Mouse (Mus musculus): ENCODE measurements around the gene Ndufv1. TPM values are rescaled to one million over a fixed set of nuclear protein-coding genes. Genes with fewer than 3 reads are reported as not detected.
"Not testable (repeated sequence)": the region's sequence is repeated elsewhere in the genome, so short reads cannot be mapped to it uniquely, and the experiment has no call there.

The Ndufv1 gene
- total and polyA plus RNA-seq, 2 experiments from 2014 or later: 137 to 271 TPM

DNA sequence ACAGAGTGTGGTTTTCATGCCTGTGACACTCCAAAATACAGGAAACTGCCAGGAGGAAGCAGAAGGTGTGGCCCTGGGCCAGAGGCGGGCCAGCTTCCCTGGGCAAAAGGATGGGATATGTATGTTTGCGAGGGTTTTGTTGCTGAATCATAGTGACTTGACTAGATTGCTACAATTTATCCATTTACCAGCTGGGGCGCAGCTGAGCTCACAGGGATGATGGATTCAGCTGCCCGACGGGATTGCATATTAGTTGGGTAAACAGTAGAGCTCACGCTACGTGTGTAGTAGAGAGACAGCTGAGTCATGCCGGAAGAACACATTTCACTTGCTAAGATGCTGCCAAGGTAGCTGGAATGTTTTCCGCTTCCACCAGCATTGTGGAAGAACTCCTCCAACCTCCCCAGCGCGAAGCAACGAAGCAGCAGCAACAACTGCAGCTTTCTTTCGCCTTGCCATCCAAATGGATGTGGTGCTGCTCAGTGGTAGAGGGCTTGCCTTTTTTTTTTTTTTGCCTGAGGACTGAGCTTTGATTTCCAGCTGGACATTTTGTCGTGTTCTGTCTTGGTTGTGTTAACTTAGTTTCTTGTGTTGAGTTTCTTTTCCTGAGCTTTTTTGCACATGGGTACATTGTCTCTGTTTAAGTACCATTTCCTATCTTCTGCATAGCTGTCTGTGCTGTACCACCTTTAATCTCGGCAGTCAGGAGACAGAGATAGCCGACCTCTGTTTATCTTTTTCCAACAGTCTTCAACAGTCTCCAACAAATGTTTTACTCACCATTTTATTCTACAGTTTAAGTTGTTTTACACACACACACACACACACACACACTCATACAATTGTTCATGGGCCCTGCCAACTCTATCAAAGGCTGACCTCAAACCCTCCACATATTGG is 33.6 kb upstream of the Ndufv1 start, which contains the start of gene Gstp2:
TSS of gene Gstp2 (minus strand) at position 58 of the 900 bp plus-strand sequence.
- no peaks in the 10 kb centered on the region for H3K4me1 ChIP-seq (ENCODE audit: insufficient read depth, low read length)
- H3K4me2 ChIP-seq (ENCODE audit: low read depth, low read length, poor library complexity, severe bottlenecking): peak within 1 kb of the TSS; percentile 15; the same call in 1 of the 2 replicates
- DNase-seq (ENCODE audit: low spot score) (peak; percentile 80), ATAC-seq (ENCODE audit: low FRiP score) (peak; percentile 34; the same call in 1 of the 2 replicates)
- no peak within 1 kb of the TSS for H3K9ac ChIP-seq (replicated peaks; ENCODE audit: low read length, poor library complexity, severe bottlenecking)
- WGBS: 54% methylated on average over 16 of the region's 16 CpGs
- no peaks in the 10 kb centered on the region for H3K36me3 ChIP-seq (ENCODE audit: insufficient read depth, low read length)
- no peak within 1 kb of the TSS for H3K4me3 ChIP-seq (ENCODE audit: low read depth, low read length)
- peak; percentile 65 for TF ChIP-seq CTCF (IDR thresholded peaks at IDR 0.05)
- no peaks in the 10 kb centered on the region for H3K9me3 ChIP-seq (ENCODE audit: low read length)
- no peak within 1 kb of the TSS for H3K27ac ChIP-seq (ENCODE audit: low read depth, low read length)
- no peaks in the 10 kb centered on the region for H3K27me3 ChIP-seq (ENCODE audit: insufficient read depth, low read length)

DNA sequence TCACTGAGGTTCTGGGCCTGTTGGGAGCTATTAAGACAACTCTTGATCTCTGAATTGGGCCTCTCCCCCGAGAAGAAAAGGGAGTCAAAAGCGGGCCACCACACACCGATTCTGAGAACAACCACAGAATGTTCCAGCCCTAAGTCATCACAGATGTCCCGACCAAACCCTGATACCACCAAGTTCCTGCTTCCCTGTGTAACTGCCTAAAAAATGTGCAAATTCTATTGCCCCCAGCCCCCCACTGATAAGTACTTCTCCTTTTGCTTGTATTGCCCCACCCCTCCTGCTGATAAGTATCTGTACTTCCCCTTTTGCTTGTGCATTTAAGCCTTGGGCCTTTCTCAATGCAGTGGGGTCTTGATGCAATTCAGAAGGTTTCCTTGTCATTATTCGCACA is 31.5 kb upstream of the Ndufv1 start:
- H3K4me1 ChIP-seq (ENCODE audit: insufficient read depth, low read length); H3K36me3 ChIP-seq (ENCODE audit: insufficient read depth, low read length); H3K4me2 ChIP-seq (ENCODE audit: low read depth, low read length, poor library complexity, severe bottlenecking); H3K27me3 ChIP-seq (ENCODE audit: insufficient read depth, low read length); H3K9me3 ChIP-seq (ENCODE audit: low read length); H3K27ac ChIP-seq (ENCODE audit: low read depth, low read length); H3K9ac ChIP-seq (replicated peaks; ENCODE audit: low read length, poor library complexity, severe bottlenecking); H3K4me3 ChIP-seq (ENCODE audit: low read depth, low read length); DNase-seq (ENCODE audit: low spot score); ATAC-seq (ENCODE audit: low FRiP score): not testable (repeated sequence)
- 89% methylated on average over 5 of the region's 5 CpGs for WGBS

DNA sequence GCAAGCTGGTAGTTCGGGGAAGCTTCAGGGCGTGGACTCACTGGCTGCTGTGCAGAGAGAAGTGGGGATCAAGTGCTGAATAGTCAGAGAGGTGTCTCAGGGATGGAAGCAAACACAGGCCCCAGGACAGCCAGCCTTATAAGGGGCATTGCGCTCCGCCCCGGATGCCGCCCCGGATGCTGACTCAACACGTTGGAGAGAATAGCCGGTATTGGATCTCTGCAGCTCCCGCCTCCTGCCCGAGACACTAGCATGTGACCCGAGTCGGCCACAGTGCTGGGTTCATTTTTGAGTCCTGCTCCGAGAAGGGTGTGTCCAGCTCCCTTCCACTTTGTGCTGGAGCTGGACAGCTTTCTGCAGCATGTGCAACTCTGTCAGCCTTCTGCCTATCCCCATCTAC is 29.5 kb upstream of the Ndufv1 start:
- TF ChIP-seq CTCF (IDR thresholded peaks at IDR 0.05): no peak
- H3K9me3 ChIP-seq (ENCODE audit: low read length): no peaks in the 10 kb centered on the region
- no peak overlapping the region for H3K27ac ChIP-seq (ENCODE audit: low read depth, low read length)
- H3K4me2 ChIP-seq (ENCODE audit: low read depth, low read length, poor library complexity, severe bottlenecking): no peak overlapping the region
- H3K9ac ChIP-seq (replicated peaks; ENCODE audit: low read length, poor library complexity, severe bottlenecking): no peak overlapping the region
- DNase-seq (ENCODE audit: low spot score) (no peak), ATAC-seq (ENCODE audit: low FRiP score) (no peak)
- no peaks in the 10 kb centered on the region for H3K36me3 ChIP-seq (ENCODE audit: insufficient read depth, low read length)
- H3K4me3 ChIP-seq (ENCODE audit: low read depth, low read length): no peak overlapping the region
- H3K4me1 ChIP-seq (ENCODE audit: insufficient read depth, low read length): 0 out of 2 replicates have a peak, but pooled peaks cover 4% of the 10 kb centered on the region
- no peaks in the 10 kb centered on the region for H3K27me3 ChIP-seq (ENCODE audit: insufficient read depth, low read length)
- WGBS: 75% methylated on average over 14 of the region's 14 CpGs

DNA sequence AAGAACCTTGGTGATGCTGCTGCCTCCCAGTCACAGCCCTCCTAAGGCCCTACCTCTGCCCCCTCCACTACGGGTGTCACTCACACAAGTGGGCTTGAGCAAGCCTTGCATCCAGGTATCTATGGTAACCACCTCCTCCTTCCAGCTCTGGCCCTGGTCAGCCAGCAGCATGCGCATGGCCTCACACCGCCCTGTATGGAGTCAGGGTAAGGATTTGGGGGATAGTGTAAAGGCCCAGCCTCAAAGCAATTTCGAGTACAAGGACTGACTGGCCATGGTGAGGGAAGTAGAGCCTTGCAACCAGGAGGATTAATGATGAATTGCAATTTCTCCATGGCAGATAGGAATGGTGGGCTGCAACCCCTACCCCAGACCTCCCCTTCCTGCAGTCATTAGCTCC is 28.9 kb upstream of the Ndufv1 start:
- 76% methylated on average over 3 of the region's 4 CpGs for WGBS
- H3K27ac ChIP-seq (ENCODE audit: low read depth, low read length); H3K36me3 ChIP-seq (ENCODE audit: insufficient read depth, low read length); H3K27me3 ChIP-seq (ENCODE audit: insufficient read depth, low read length); DNase-seq (ENCODE audit: low spot score); H3K4me1 ChIP-seq (ENCODE audit: insufficient read depth, low read length); H3K4me3 ChIP-seq (ENCODE audit: low read depth, low read length); H3K9ac ChIP-seq (replicated peaks; ENCODE audit: low read length, poor library complexity, severe bottlenecking); H3K9me3 ChIP-seq (ENCODE audit: low read length); H3K4me2 ChIP-seq (ENCODE audit: low read depth, low read length, poor library complexity, severe bottlenecking); ATAC-seq (ENCODE audit: low FRiP score): not testable (repeated sequence)

DNA sequence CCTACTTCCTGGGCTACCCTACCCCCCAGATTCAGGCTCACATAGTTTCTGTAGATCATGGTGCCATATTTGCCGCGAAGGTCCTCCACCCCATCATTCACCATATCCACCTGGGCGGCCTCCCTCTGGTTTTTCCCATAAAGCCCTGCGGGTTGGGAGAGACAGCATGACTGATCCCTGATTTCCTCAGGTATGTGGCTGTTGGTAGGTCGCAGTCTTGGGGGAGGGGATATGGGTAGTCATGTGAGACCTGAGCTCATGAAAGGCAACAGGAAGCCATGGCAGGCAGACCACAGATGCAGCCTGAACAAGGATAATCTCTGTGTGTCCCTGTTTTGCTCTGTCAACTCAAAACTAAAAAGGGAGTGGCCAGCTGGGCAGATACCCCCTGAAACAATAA is 28.3 kb upstream of the Ndufv1 start:
- H3K4me1 ChIP-seq (ENCODE audit: insufficient read depth, low read length): not testable (repeated sequence)

DNA sequence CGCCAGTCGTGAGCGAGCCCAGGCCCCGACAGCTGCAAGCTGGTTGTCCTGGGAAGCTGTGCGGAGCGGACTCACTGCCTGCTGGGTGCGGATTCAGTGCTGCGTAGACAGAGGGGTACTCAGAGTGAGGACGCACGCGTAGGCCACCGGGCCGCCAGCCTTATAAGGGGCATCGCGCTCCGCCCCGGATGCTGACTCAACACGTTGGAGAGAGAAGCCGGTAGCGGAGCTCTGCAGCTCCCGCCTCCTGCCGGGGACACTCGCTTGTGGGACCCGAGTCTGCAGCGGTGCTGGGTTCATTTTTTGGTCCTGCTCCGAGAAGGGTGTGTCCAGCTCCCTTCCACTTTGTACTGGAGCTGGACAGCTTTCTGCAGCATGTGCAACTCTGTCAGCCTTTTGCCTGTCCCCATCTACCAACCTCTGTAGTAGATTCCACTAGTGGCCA is 25.2 kb upstream of the Ndufv1 start, which contains the start of gene Gstp1:
TSS of gene Gstp1 (minus strand) at position 198 of the 445 bp plus-strand sequence.
- Histone ChIP-seq H3K36me3 (ENCODE audit: insufficient read depth, low read length) (peaks cover 2% of the 10 kb centered on the region; the same call in 1 of the 2 replicates), H3K4me3 (ENCODE audit: low read depth, low read length) (peak within 1 kb of the TSS; percentile 50), H3K9ac (replicated peaks; ENCODE audit: low read length, poor library complexity, severe bottlenecking) (peak within 1 kb of the TSS; percentile 55), H3K4me1 (ENCODE audit: insufficient read depth, low read length) (peaks cover 4% of the 10 kb centered on the region; the same call in 1 of the 2 replicates), H3K9me3 (ENCODE audit: low read length) (no peaks in the 10 kb centered on the region), H3K27ac (ENCODE audit: low read depth, low read length) (peak within 1 kb of the TSS; percentile 73), H3K4me2 (ENCODE audit: low read depth, low read length, poor library complexity, severe bottlenecking) (peak within 1 kb of the TSS; percentile 75), H3K27me3 (ENCODE audit: insufficient read depth, low read length) (no peaks in the 10 kb centered on the region)
- peak; percentile 88 for ATAC-seq (ENCODE audit: low FRiP score)
- TF ChIP-seq CTCF (IDR thresholded peaks at IDR 0.05): peak; percentile 50
- DNase-seq (ENCODE audit: low spot score): peak; percentile 89
- WGBS: 0% methylated on average over 24 of the region's 26 CpGs

More for the DNA sequence above, 28.3 kb upstream of the Ndufv1 start:
- not testable (repeated sequence) for H3K4me2 ChIP-seq (ENCODE audit: low read depth, low read length, poor library complexity, severe bottlenecking); DNase-seq (ENCODE audit: low spot score); ATAC-seq (ENCODE audit: low FRiP score); H3K27ac ChIP-seq (ENCODE audit: low read depth, low read length); H3K27me3 ChIP-seq (ENCODE audit: insufficient read depth, low read length); H3K36me3 ChIP-seq (ENCODE audit: insufficient read depth, low read length); H3K4me3 ChIP-seq (ENCODE audit: low read depth, low read length); H3K9ac ChIP-seq (replicated peaks; ENCODE audit: low read length, poor library complexity, severe bottlenecking); H3K9me3 ChIP-seq (ENCODE audit: low read length)
- WGBS: 78% methylated on average over 5 of the region's 5 CpGs

DNA sequence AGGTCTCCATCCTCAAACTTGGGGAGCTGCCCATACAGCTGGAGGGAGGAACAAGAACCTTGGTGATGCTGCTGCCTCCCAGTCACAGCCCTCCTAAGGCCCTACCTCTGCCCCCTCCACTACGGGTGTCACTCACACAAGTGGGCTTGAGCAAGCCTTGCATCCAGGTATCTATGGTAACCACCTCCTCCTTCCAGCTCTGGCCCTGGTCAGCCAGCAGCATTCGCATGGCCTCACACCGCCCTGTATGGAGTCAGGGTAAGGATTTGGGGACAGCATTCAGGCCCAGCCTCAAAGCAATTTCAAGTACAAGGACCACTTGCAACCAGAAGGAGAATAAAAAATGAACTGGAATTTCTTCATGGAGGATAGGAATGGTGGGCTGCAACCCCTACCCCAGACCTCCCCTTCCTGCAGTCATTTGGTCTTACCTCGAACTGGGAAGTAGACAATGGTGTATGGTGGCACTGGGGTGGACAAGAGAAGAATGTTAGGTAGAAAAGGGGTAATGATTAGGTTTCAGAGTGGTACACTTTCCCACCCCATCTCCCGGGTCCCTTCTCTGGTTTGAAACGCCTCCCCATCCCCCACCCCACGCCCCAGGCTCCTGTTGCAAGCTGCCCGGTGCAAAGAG is 24.7 kb upstream of the Ndufv1 start:
- H3K36me3 ChIP-seq (ENCODE audit: insufficient read depth, low read length); H3K27me3 ChIP-seq (ENCODE audit: insufficient read depth, low read length); DNase-seq (ENCODE audit: low spot score); H3K4me1 ChIP-seq (ENCODE audit: insufficient read depth, low read length); H3K9me3 ChIP-seq (ENCODE audit: low read length): not testable (repeated sequence)
- WGBS: 17% methylated on average over 7 of the region's 8 CpGs
- Histone ChIP-seq H3K4me3 (ENCODE audit: low read depth, low read length) (peak overlapping the region; percentile 50), H3K9ac (replicated peaks; ENCODE audit: low read length, poor library complexity, severe bottlenecking) (peak overlapping the region; percentile 55), H3K4me2 (ENCODE audit: low read depth, low read length, poor library complexity, severe bottlenecking) (peak overlapping the region; percentile 75), H3K27ac (ENCODE audit: low read depth, low read length) (peak overlapping the region; percentile 73)
- ATAC-seq (ENCODE audit: low FRiP score): peak; percentile 65
